Mouse (Mus musculus) heart, embryonic 15.5 days (tissue): ENCODE data around the gene Dnajb5. TPM values are rescaled to one million over a fixed set of nuclear protein-coding genes. Genes with fewer than 3 reads are reported as not detected.
A peak's percentile ranks its signal among the peaks of the same experiment; 100 is the strongest.

ENCODE experiments used
- ATAC-seq: fragments of 200-750 bp; cut with Nextera tagmentation; replicated peaks from 2 replicates; pipeline ENCODE4 v1.8.0; 2017; ENCODE audit warnings: low read depth, moderate TSS enrichment; ENCODE audit not compliant: insufficient number of reproducible peaks, insufficient read depth, low FRiP score
- H3K27ac ChIP-seq: fragments of 300-500 bp; sonication (generic); 2 replicates; pipeline ENCODE4 v1.5.1; 2015; ENCODE audit warnings: mild to moderate bottlenecking, inconsistent platforms
- H3K27me3 ChIP-seq: fragments of 300-500 bp; sonication (generic); 2 replicates; pipeline ENCODE4 v1.6.1; 2015; ENCODE audit warnings: inconsistent platforms
- H3K36me3 ChIP-seq: fragments of 300-500 bp; sonication (generic); 2 replicates; pipeline ENCODE4 v1.6.1; 2015; ENCODE audit warnings: mild to moderate bottlenecking, inconsistent platforms
- H3K4me1 ChIP-seq: fragments of 300-500 bp; sonication (generic); replicated peaks from 2 replicates; pipeline ENCODE4 v1.6.1; 2015; ENCODE audit warnings: inconsistent platforms
- H3K4me2 ChIP-seq: fragments of 300-500 bp; sonication (generic); 2 replicates; pipeline ENCODE4 v1.6.1; 2015; ENCODE audit warnings: inconsistent platforms, mild to moderate bottlenecking, moderate library complexity
- H3K4me3 ChIP-seq: fragments of 300-500 bp; sonication (generic); 2 replicates; pipeline ENCODE4 v1.5.1; 2015; ENCODE audit warnings: mild to moderate bottlenecking, inconsistent platforms
- H3K9ac ChIP-seq: fragments of 300-500 bp; sonication (generic); 2 replicates; pipeline ENCODE4 v1.6.1; 2015; ENCODE audit warnings: mild to moderate bottlenecking, inconsistent platforms
- H3K9me3 ChIP-seq: fragments of 300-500 bp; sonication (generic); replicated peaks from 2 replicates; pipeline ENCODE4 v1.6.1; 2016; ENCODE audit warnings: inconsistent platforms
- WGBS: fragments of 180-500 bp; shearing (Covaris S2); methylation state at CpG from one replicate; pipeline ENCODE4 v1.1.7; 2015; ENCODE audit warnings: mixed read lengths; 5-methylcytosine and 5-hydroxymethylcytosine counted together
- polyA plus RNA-seq: library from polyadenylated mRNA; unstranded; fragments of >200 nt; fragmentation: Nextera tagmentation; extraction: Ambion mirVana; gene quantifications from 2 replicates; pipeline ENCODE4 v1.2.1, GENCODE M21; 2015

The Dnajb5 gene
- polyA plus RNA-seq, 1 experiment from 2014 or later = 18.2 TPM

GRCm38 (mm10) chr4:42943341-42943740, 6.3 kb upstream of the Dnajb5 start:
- WGBS = 47% methylated on average over 5 of the region's 5 CpGs
- Histone ChIP-seq H3K27ac (no peak overlapping the region), H3K36me3 (no peaks in the 10 kb centered on the region), H3K4me2 (no peak overlapping the region), H3K9ac (no peak overlapping the region), H3K27me3 (peaks cover 41% of the 10 kb centered on the region), H3K4me3 (no peak overlapping the region), H3K9me3 (no peaks in the 10 kb centered on the region), H3K4me1 (no peaks in the 10 kb centered on the region)
- ATAC-seq = no peak

DNA sequence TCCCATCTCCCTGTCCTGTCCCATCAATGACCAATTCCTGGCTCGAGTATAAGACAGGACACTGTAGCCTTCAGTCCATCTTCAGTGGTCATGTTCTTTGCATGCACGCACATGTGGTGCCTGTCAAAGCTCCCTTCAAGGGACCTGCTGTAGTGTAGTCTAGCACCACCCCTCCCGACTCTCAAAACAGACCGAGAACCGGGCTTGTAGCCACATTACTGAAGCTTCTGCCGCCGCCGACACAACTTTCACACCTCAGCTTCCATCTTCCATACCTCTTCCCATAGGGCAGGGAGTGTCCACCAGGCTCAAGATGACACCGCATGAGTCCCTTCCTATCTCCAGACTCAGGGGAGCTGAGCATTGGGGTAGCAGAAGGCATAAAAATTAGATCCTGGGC, 5.4 kb upstream of the Dnajb5 start:
- Histone ChIP-seq H3K4me3 (no peak overlapping the region), H3K4me1 (peaks cover 3% of the 10 kb centered on the region), H3K27ac (no peak overlapping the region), H3K4me2 (no peak overlapping the region), H3K27me3 (peaks cover 34% of the 10 kb centered on the region), H3K9ac (no peak overlapping the region), H3K9me3 (no peaks in the 10 kb centered on the region), H3K36me3 (no peaks in the 10 kb centered on the region)
- WGBS = 79% methylated on average over 9 of the region's 9 CpGs
- no peak for ATAC-seq

DNA sequence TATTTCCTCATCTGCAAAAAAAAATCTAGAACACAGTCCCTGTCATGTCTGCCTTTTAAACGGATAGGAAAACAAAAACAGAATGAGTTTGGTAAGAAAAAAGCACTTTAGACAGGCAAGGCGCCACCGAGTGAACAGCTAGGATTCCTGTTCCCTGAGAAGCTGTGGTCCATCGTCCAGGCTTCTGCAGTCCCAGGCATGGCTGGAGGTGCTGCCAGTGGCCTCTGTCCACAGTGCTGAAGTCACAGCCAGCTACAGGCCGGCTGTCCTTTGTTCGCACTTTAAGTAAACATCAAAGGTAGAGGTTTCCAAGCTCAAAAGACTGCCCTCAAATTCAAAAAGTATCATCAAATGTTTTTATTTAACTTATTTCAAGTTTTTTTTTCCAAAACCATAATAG, 4.6 kb upstream of the Dnajb5 start:
- Histone ChIP-seq H3K4me1 (peaks cover 5% of the 10 kb centered on the region), H3K9me3 (no peaks in the 10 kb centered on the region), H3K4me2 (no peak overlapping the region), H3K36me3 (no peaks in the 10 kb centered on the region), H3K4me3 (no peak overlapping the region), H3K9ac (no peak overlapping the region), H3K27ac (no peak overlapping the region), H3K27me3 (peaks cover 26% of the 10 kb centered on the region)
- 5% methylated on average over 6 of the region's 6 CpGs for WGBS
- ATAC-seq = no peak

- Histone ChIP-seq H3K4me2 (no peak overlapping the region), H3K9me3 (no peaks in the 10 kb centered on the region), H3K4me3 (no peak overlapping the region), H3K4me1 (peaks cover 8% of the 10 kb centered on the region), H3K27me3 (peaks cover 24% of the 10 kb centered on the region), H3K9ac (no peak overlapping the region), H3K36me3 (no peaks in the 10 kb centered on the region), H3K27ac (no peak overlapping the region)
- ATAC-seq = no peak
- 90% methylated on average over 3 of the region's 3 CpGs for WGBS
These were observed 4.2 kb upstream of the Dnajb5 start for GRCm38 (mm10) chr4:42945445-42945844.

GRCm38 (mm10) chr4:42945952-42946351, 3.7 kb upstream of the Dnajb5 start:
- Histone ChIP-seq H3K9ac (no peak overlapping the region), H3K27ac (no peak overlapping the region), H3K4me3 (no peak overlapping the region), H3K4me2 (no peak overlapping the region), H3K36me3 (no peaks in the 10 kb centered on the region), H3K4me1 (peaks cover 13% of the 10 kb centered on the region), H3K9me3 (no peaks in the 10 kb centered on the region), H3K27me3 (peaks cover 21% of the 10 kb centered on the region)
- WGBS = 5% methylated on average over 5 of the region's 5 CpGs
- ATAC-seq = no peak

GRCm38 (mm10) chr4:42946733-42947290, 2.8 kb upstream of the Dnajb5 start:
- H3K4me1 ChIP-seq = peaks cover 22% of the 10 kb centered on the region
- H3K9me3 ChIP-seq = no peaks in the 10 kb centered on the region
- H3K9ac ChIP-seq = no peak overlapping the region
- H3K27ac ChIP-seq = no peak overlapping the region
- no peak overlapping the region for H3K4me3 ChIP-seq
- peaks cover 17% of the 10 kb centered on the region for H3K27me3 ChIP-seq
- WGBS = 56% methylated on average over 10 of the region's 10 CpGs
- no peak for ATAC-seq
- H3K4me2 ChIP-seq = no peak overlapping the region
- no peaks in the 10 kb centered on the region for H3K36me3 ChIP-seq

DNA sequence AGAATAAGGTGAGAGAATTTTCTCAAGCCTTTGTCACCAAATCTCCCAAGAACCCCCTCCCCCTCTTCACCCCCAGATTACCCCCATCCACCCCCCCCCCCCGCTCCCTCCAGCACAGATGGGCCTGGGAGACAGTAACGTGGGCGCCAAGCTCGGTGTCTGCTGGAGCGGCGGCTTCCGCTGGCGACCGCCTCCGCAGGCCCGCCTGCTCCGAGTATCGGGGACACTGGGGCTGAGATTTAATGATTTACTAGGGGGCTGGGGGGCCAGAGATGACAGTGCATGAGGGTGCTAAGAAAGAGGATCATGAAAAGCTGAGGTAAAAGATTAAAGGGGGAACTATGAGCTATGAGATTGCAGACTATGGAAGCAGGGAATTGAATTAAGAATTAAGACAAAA, 1.1 kb upstream of the Dnajb5 start:
- ATAC-seq = no peak

DNA sequence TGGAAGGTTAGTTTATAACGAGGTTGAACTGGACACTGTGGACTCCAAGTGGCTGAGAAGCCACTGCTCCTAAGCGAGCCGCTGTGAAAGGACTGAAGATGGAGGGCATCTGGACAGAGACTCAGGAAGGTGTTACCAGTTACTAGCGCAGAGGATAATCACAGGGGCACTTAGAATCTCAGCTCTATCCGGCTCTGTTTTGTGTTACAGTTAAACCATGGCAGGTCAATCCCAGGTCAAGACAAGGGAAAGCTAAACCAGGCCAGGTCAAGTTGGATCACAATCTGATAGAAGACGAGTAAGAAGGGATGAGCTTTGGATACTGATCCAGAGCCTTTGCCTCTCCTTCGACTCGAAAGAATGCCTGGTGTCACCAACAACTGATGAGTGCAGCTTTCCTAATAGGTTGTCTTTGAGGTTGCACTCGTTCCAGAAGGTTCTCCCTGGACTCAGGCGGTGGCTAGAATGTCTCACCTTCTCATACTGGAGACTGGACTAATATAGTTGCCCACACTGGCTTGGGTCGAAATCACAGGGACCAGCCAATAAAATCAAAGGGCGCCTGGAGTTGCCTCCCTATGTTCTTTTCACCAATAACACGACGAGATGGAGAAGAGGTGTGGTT, 451 bp upstream of the Dnajb5 start:
- Histone ChIP-seq H3K27ac (peak overlapping the region; percentile 46; the same call in 1 of the 2 replicates), H3K9me3 (no peaks in the 10 kb centered on the region), H3K9ac (peak overlapping the region; percentile 39), H3K36me3 (no peaks in the 10 kb centered on the region), H3K27me3 (peaks cover 13% of the 10 kb centered on the region), H3K4me1 (peaks cover 41% of the 10 kb centered on the region), H3K4me3 (peak overlapping the region; percentile 90), H3K4me2 (peak overlapping the region; percentile 81)
- WGBS = 7% methylated on average over 14 of the region's 14 CpGs
- no peak for ATAC-seq

More for the DNA sequence above, 1.1 kb upstream of the Dnajb5 start:
- Histone ChIP-seq H3K36me3 (no peaks in the 10 kb centered on the region), H3K27me3 (peaks cover 16% of the 10 kb centered on the region), H3K9me3 (no peaks in the 10 kb centered on the region), H3K27ac (no peak overlapping the region), H3K4me1 (peaks cover 37% of the 10 kb centered on the region), H3K4me2 (peak overlapping the region; percentile 81; the same call in 1 of the 2 replicates), H3K4me3 (no peak overlapping the region), H3K9ac (no peak overlapping the region)
- 45% methylated on average over 13 of the region's 13 CpGs for WGBS

DNA sequence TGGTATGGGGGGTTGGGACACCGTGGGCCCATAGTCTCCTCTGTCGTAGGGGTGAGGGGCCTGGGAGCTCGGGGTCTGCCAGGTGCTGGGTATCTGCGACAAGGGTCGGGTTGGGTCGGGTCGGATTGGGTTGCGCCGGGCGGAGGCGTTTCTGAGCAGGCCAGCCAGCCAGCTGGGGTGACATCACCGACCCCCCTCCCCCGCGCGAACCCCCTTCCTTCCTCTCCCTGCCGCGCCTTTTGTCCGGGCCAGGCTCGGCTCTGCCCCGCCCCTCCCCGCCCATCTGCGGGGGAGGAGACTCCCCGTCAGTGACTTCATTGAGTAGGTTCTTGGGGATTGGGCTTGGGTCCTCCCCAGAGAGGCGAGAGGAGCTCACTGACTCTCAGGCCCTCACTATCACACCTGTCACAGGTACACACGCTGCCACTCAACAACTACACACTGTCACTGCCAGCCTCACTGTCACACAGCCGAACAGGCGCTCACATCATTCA, 498 bp downstream of the Dnajb5 start:
- no peaks in the 10 kb centered on the region for H3K36me3 ChIP-seq
- H3K4me1 ChIP-seq = peaks cover 47% of the 10 kb centered on the region
- H3K27ac ChIP-seq = peak overlapping the region; percentile 98
- peaks cover 13% of the 10 kb centered on the region for H3K27me3 ChIP-seq
- H3K9me3 ChIP-seq = no peaks in the 10 kb centered on the region
- H3K9ac ChIP-seq = peak overlapping the region; percentile 97
- H3K4me3 ChIP-seq = peak overlapping the region; percentile 90
- peak overlapping the region; percentile 81 for H3K4me2 ChIP-seq
- ATAC-seq = peak; percentile 67
- 1% methylated on average over 23 of the region's 27 CpGs for WGBS

DNA sequence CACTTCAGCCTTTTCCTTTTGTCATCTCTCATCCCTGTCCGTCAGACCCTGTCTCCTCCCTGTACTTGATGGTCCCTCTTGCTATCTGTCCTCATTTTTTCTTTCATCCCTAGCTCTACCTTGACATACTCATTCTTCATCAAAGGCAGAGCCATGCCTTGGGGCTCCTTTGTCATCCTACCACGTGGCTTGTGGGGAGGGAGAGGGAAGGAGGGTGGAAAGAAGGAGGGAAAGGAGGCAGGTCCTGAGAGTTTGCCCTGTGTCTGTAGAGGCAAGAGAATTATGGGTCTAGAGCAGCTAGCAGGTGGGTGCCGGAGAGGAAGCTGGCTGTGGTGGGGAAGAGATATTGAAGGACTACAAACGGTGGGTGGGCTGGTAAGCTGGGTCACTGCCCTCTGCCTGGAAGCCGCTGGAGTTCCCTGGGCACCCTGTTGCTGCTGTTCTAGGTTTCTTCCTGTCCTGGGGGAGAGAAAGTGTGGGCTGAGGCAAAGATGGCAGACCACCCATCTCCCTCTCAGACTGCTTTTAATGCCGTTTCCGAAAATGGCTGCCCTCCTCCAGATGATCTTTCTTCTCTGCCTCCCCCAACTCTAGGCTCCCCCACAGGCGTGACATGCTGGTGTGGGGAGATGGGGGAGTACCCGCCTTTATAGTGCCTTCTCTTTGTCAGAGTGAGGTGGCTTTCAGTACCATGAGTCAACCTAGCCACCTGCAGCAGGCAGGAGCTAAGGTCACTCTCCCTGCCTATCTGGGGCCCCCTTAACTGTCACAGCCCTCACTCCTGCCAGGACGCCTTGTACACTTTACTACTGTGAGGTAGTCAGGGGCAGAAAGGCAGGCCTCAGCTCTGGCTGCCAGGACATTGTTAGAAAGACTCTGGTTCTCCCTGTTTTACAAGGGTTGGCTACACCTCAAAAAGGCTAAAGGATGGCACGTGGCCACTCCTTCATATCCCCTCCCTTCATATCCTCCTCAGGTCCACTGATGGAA, 1.9 kb downstream of the Dnajb5 start:
- H3K36me3 ChIP-seq = peaks cover 3% of the 10 kb centered on the region; the same call in 1 of the 2 replicates
- H3K27ac ChIP-seq = peak overlapping the region; percentile 98
- peak overlapping the region; percentile 90 for H3K4me3 ChIP-seq
- H3K4me1 ChIP-seq = peaks cover 47% of the 10 kb centered on the region
- WGBS = 53% methylated on average over 11 of the region's 11 CpGs
- no peaks in the 10 kb centered on the region for H3K9me3 ChIP-seq
- H3K9ac ChIP-seq = peak overlapping the region; percentile 21
- no peak for ATAC-seq
- peak overlapping the region; percentile 81 for H3K4me2 ChIP-seq
- peaks cover 13% of the 10 kb centered on the region for H3K27me3 ChIP-seq

DNA sequence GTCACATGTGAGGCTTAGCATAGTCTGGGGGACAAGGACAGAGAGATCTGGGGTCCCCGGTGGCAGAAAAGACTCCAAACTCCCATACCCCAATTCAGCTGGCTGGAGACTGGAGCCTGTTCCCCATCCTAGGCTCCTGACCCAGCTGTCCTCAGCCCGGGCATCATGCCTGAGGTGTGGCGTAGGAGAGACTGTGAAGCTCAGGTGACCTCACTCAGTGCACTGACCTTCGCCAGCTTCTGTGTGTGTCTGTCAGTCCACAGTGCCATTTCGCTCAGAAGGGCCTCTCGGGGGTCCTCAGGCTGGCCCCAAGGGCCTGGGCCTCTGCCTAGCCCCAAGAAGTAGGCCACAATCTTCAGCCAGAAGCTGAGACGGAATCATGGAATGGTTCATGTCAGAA, 2.9 kb downstream of the Dnajb5 start:
- H3K4me1 ChIP-seq = peaks cover 52% of the 10 kb centered on the region
- no peaks in the 10 kb centered on the region for H3K9me3 ChIP-seq
- peak overlapping the region; percentile 98 for H3K27ac ChIP-seq
- H3K36me3 ChIP-seq = peaks cover 12% of the 10 kb centered on the region; the same call in 1 of the 2 replicates
- WGBS = 80% methylated on average over 7 of the region's 7 CpGs
- peak overlapping the region; percentile 46 for H3K4me2 ChIP-seq
- peaks cover 6% of the 10 kb centered on the region for H3K27me3 ChIP-seq
- no peak for ATAC-seq
- peak overlapping the region; percentile 21; the same call in 1 of the 2 replicates for H3K9ac ChIP-seq
- no peak overlapping the region for H3K4me3 ChIP-seq
